Mouse (Mus musculus) kidney, adult 2 months (tissue): ENCODE measurements around the gene Acbd5.

Experiments
- CTCF ChIP-seq: fragments of 200-500 bp; conservative IDR thresholded peaks from 2 replicates; pipeline ENCODE4 v1.5.1; 2011; ENCODE audit warnings: low read depth, mild to moderate bottlenecking, control low read depth, low read length, moderate library complexity, mixed read lengths; ENCODE audit not compliant: insufficient read depth, insufficient read length
- POLR2A ChIP-seq: fragments of 200-500 bp; IDR thresholded peaks from one replicate; pipeline ENCODE4 v1.6.1; 2011; ENCODE audit warnings: low read depth, low read length, control low read depth

DNA sequence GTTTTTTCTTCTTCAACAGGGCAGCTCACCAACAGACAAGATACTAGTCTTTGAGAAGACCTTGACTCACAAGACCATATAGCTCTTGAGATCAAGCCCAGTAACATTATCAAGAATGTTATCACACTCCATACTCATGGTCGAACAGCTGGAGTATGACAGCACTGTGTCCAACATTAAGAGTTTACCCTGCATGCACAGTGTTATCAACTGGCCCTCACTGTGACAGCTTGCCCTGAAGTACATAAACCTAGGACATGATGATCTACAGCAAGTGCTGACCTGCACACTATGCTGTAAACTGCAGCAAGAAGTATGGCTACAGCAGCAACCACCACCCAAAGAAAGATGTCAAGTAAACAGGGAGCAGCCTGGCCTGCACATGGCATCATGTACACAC is 41.6 kb upstream of the Acbd5 start:
- TF ChIP-seq POLR2A, result no peak
- no peak for TF ChIP-seq CTCF
